Mouse (Mus musculus): ENCODE measurements around the gene Ubap1.

Gene Ubap1

GRCm38 (mm10) chr4:41348584-41349198 is at the start of gene Ubap1:
TSS of gene Ubap1 (plus strand) at chr4:41348996.
- DNase-seq (ENCODE audit: low spot score in 2 of 2), result peak; percentile 88 to 91

- DNase-seq (ENCODE audit: low spot score in 2 of 2), result no peak
Measured at GRCm38 (mm10) chr4:41303671-41304070, 45.1 kb upstream of the Ubap1 start.

- DNase-seq (ENCODE audit: low spot score in 2 of 2), result no peak
Measured at GRCm38 (mm10) chr4:41304302-41304701, 44.5 kb upstream of the Ubap1 start.

GRCm38 (mm10) chr4:41307406-41307805 is 41.4 kb upstream of the Ubap1 start:
- no peak for DNase-seq (ENCODE audit: low spot score in 2 of 2)

GRCm38 (mm10) chr4:41310567-41311563 is 37.9 kb upstream of the Ubap1 start:
- DNase-seq (ENCODE audit: low spot score in 2 of 2), result no peak

GRCm38 (mm10) chr4:41313722-41314121 is 35.1 kb upstream of the Ubap1 start:
- peak in 1 of 2 experiments; percentile 17 for DNase-seq (ENCODE audit: low spot score in 2 of 2)

GRCm38 (mm10) chr4:41314141-41315129 is 34.4 kb upstream of the Ubap1 start, which contains the start of gene Dcaf12:
TSS of gene Dcaf12 (minus strand) at chr4:41314889.
- DNase-seq (ENCODE audit: low spot score in 2 of 2), result peak; percentile 88 to 96

GRCm38 (mm10) chr4:41315173-41315572 is 33.6 kb upstream of the Ubap1 start:
- peak in 1 of 2 experiments; percentile 5 for DNase-seq (ENCODE audit: low spot score in 2 of 2)

GRCm38 (mm10) chr4:41318267-41318666 is 30.5 kb upstream of the Ubap1 start:
- DNase-seq (ENCODE audit: low spot score in 2 of 2), result no peak

- DNase-seq (ENCODE audit: low spot score in 2 of 2), result no peak
Measured at GRCm38 (mm10) chr4:41320971-41321370, 27.8 kb upstream of the Ubap1 start.

GRCm38 (mm10) chr4:41326876-41327275 is 21.9 kb upstream of the Ubap1 start:
- DNase-seq (ENCODE audit: low spot score in 2 of 2), result no peak

GRCm38 (mm10) chr4:41329481-41329880 is 19.3 kb upstream of the Ubap1 start:
- DNase-seq (ENCODE audit: low spot score in 2 of 2), result no peak

GRCm38 (mm10) chr4:41331085-41331484 is 17.7 kb upstream of the Ubap1 start:
- DNase-seq (ENCODE audit: low spot score in 2 of 2), result no peak

- no peak for DNase-seq (ENCODE audit: low spot score in 2 of 2)
Measured at GRCm38 (mm10) chr4:41331698-41332421, 16.9 kb upstream of the Ubap1 start.

GRCm38 (mm10) chr4:41336546-41336945 is 12.2 kb upstream of the Ubap1 start:
- DNase-seq (ENCODE audit: low spot score in 2 of 2), result no peak

GRCm38 (mm10) chr4:41340912-41341550 is 7.8 kb upstream of the Ubap1 start:
- no peak for DNase-seq (ENCODE audit: low spot score in 2 of 2)

GRCm38 (mm10) chr4:41346011-41346410 is 2.8 kb upstream of the Ubap1 start:
- DNase-seq (ENCODE audit: low spot score in 2 of 2), result no peak

GRCm38 (mm10) chr4:41347839-41348238 is 957 bp upstream of the Ubap1 start:
- DNase-seq (ENCODE audit: low spot score in 2 of 2), result no peak

GRCm38 (mm10) chr4:41349199-41349591 is 399 bp downstream of the Ubap1 start:
- DNase-seq (ENCODE audit: low spot score in 2 of 2), result peak in 1 of 2 experiments; percentile 49

- no peak for DNase-seq (ENCODE audit: low spot score in 2 of 2)
Measured at GRCm38 (mm10) chr4:41352758-41353157, 4.0 kb downstream of the Ubap1 start.
